Mouse (Mus musculus): ENCODE measurements around the gene Gm13285.
"Not testable (repeated sequence)": the region's sequence is repeated elsewhere in the genome, so short reads cannot be mapped to it uniquely, and the experiment has no call there.

DNA sequence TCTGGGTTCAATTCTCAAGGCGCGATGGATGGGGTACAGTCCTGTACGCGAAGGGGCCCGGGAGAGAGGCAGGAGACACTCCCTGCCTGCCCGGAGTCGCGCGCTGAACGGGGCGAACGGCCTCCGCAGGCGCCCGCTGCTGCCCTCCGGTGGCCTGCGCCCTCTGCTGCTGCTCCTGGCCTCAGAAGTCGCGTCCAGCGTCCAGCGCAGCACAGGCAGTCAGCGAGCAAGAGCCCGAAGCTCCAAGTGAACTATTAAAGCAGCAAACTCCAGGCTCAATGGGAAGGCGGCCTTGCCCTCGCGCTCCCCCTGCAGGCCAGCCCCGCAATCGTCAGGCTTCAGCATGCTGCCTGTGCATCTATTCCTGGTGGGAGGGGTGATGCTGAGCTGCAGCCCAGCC is 39.0 kb upstream of the Gm13285 start:
- TF ChIP-seq BHLHE40 (IDR thresholded peaks at IDR 0.05; ENCODE audit: borderline replicate concordance, low read depth, low read length); KAT2A (conservative IDR thresholded peaks at IDR 0.05; ENCODE audit: low read depth, low read length); SMC3 (IDR thresholded peaks at IDR 0.05; ENCODE audit: low read depth, low read length); TBP (IDR thresholded peaks at IDR 0.05; ENCODE audit: low read depth, low read length); CTCF (IDR thresholded peaks at IDR 0.05 in 2 of 3, conservative IDR thresholded peaks at IDR 0.05 in 1 of 3; ENCODE audit: control insufficient read depth in 1 of 3, insufficient read depth in 1 of 3, low read depth in 2 of 3, low read length in 3 of 3, poor library complexity in 1 of 3, severe bottlenecking in 1 of 3); UBTF (IDR thresholded peaks at IDR 0.05; ENCODE audit: borderline replicate concordance, insufficient read depth, low read depth, low read length); POLR2A (IDR thresholded peaks at IDR 0.05; ENCODE audit: control insufficient read depth in 1 of 2, insufficient read depth in 1 of 2, low read depth in 1 of 2, low read length in 2 of 2, poor library complexity in 1 of 2); MAFK (IDR thresholded peaks at IDR 0.05; ENCODE audit: borderline replicate concordance, low read depth, low read length): not testable (repeated sequence)

Data from MEL (cell line).